Mouse (Mus musculus) layer of hippocampus, adult 8-10 months (tissue): ENCODE data around the gene Olfr1280. TPM values are rescaled to one million over a fixed set of nuclear protein-coding genes. Genes with fewer than 3 reads are reported as not detected.
"Not testable (repeated sequence)": the region's sequence is repeated elsewhere in the genome, so short reads cannot be mapped to it uniquely, and the experiment has no call there.

ENCODE experiments used
- DNase-seq, 2 experiments: peaks; one replicate each; pipeline ENCODE4 v3.0.0; 2022; ENCODE audit warnings: low spot score in 2 of 2
- total RNA-seq, 4 experiments: library from RNA; stranded (reverse); gene quantifications; 2 replicates each; pipeline ENCODE4 v1.2.4; 2022

The Olfr1280 gene
- total RNA-seq = not detected

GRCm38 (mm10) chr2:111313717-111314116 is at the start of gene Olfr1280:
Olfr1280 (plus strand) TSS chr2:111314017.
- DNase-seq = no peak

GRCm38 (mm10) chr2:111274006-111274405 is 39.8 kb upstream of the Olfr1280 start, which contains the start of gene Olfr1277:
Olfr1277 (minus strand) TSS chr2:111274106.
- DNase-seq = no peak

GRCm38 (mm10) chr2:111289836-111290235 is 24.0 kb upstream of the Olfr1280 start, which contains the start of gene Olfr1278:
Olfr1278 (plus strand) TSS chr2:111290136.
- no peak for DNase-seq

- DNase-seq = no peak
Measured at GRCm38 (mm10) chr2:111298541-111298940, 15.3 kb upstream of the Olfr1280 start.

GRCm38 (mm10) chr2:111300374-111300773 is 13.4 kb upstream of the Olfr1280 start, which contains the start of gene Olfr1279:
Olfr1279 (plus strand) TSS chr2:111300635.
- DNase-seq = no peak

GRCm38 (mm10) chr2:111326220-111326619 is 12.4 kb downstream of the Olfr1280 start, which contains the start of gene Olfr1281:
Olfr1281 (plus strand) TSS chr2:111326520.
- DNase-seq = no peak

GRCm38 (mm10) chr2:111333721-111334120 is 19.9 kb downstream of the Olfr1280 start:
- not testable (repeated sequence) for DNase-seq

GRCm38 (mm10) chr2:111335976-111336375 is 22.2 kb downstream of the Olfr1280 start, which contains the start of gene Olfr1282:
Olfr1282 (minus strand) TSS chr2:111336076.
- DNase-seq = no peak

- DNase-seq = no peak
Measured at GRCm38 (mm10) chr2:111366490-111366889, 52.7 kb downstream of the Olfr1280 start, which contains the start of gene Olfr1283. Olfr1283 (plus strand) TSS chr2:111366790.

- DNase-seq = no peak
Measured at GRCm38 (mm10) chr2:111375222-111375621, 61.4 kb downstream of the Olfr1280 start, which contains the start of gene Olfr1284. Olfr1284 (plus strand) TSS chr2:111375522.

Other genes starting within 250 kb of the Olfr1280 start
- not detected for gene Gm13941, start 208.0 kb upstream of the Olfr1280 start, total RNA-seq
- not detected for gene Gm15130, start 161.1 kb upstream of the Olfr1280 start, total RNA-seq
- not detected for gene 4930430A15Rik, start 84.4 kb upstream of the Olfr1280 start, total RNA-seq
- gene Olfr1275, start 78.7 kb upstream of the Olfr1280 start, total RNA-seq = not detected
- not detected for gene Olfr1276, start 59.5 kb upstream of the Olfr1280 start, total RNA-seq
- not detected for gene Olfr1277, start 39.9 kb upstream of the Olfr1280 start, total RNA-seq
- not detected for gene Olfr1278, start 23.9 kb upstream of the Olfr1280 start, total RNA-seq
- gene Olfr1279, start 13.4 kb upstream of the Olfr1280 start, total RNA-seq = not detected
- gene Olfr1281, start 12.5 kb downstream of the Olfr1280 start, total RNA-seq = not detected
- gene Olfr1282, start 22.1 kb downstream of the Olfr1280 start, total RNA-seq = not detected
- not detected for gene Olfr1283, start 52.8 kb downstream of the Olfr1280 start, total RNA-seq
- not detected for gene Olfr1284, start 61.5 kb downstream of the Olfr1280 start, total RNA-seq
- not detected for gene Olfr1286, start 109.1 kb downstream of the Olfr1280 start, total RNA-seq
- not detected for gene Olfr1287, start 135.1 kb downstream of the Olfr1280 start, total RNA-seq
- gene Olfr1288, start 160.1 kb downstream of the Olfr1280 start, total RNA-seq = not detected
- gene Olfr1289, start 166.8 kb downstream of the Olfr1280 start, total RNA-seq = not detected
- gene Olfr1290, start 179.8 kb downstream of the Olfr1280 start, total RNA-seq = not detected
- gene Olfr1291-ps1, start 183.2 kb downstream of the Olfr1280 start, total RNA-seq = not detected
- gene Olfr1293-ps, start 211.2 kb downstream of the Olfr1280 start, total RNA-seq = not detected
- not detected for gene Olfr1294, start 226.3 kb downstream of the Olfr1280 start, total RNA-seq